Mouse (Mus musculus) C2C12 (cell line): ENCODE data around the gene Lmbrd1. TPM values are rescaled to one million over a fixed set of nuclear protein-coding genes. Genes with fewer than 3 reads are reported as not detected.

Experiments
- H3K27me3 ChIP-seq: one replicate; pipeline ENCODE4 v1.6.1; 2011; ENCODE audit not compliant: control insufficient read depth, insufficient read depth, insufficient read length
- H3K36me3 ChIP-seq: one replicate; pipeline ENCODE4 v1.6.1; 2011; ENCODE audit not compliant: control insufficient read depth, insufficient read depth
- H3K4me3 ChIP-seq: one replicate; pipeline ENCODE4 v1.5.1; 2011; ENCODE audit warnings: mild to moderate bottlenecking, control low read depth; ENCODE audit not compliant: poor library complexity, insufficient read depth, severe bottlenecking
- H3K79me2 ChIP-seq: one replicate; pipeline ENCODE4 v1.6.1; 2011; ENCODE audit not compliant: control insufficient read depth, insufficient read depth
- H3K79me3 ChIP-seq: one replicate; pipeline ENCODE4 v1.6.1; 2011; ENCODE audit warnings: low read depth, control low read depth
- H3ac ChIP-seq: one replicate; pipeline ENCODE3; 2011; ENCODE audit warnings: low read depth; ENCODE audit not compliant: control insufficient read depth, insufficient read length
- CEBPB ChIP-seq: IDR thresholded peaks from one replicate; pipeline ENCODE4 v1.6.1; 2011; ENCODE audit warnings: low read depth, mild to moderate bottlenecking, control low read depth, moderate library complexity
- CTCF ChIP-seq: IDR thresholded peaks from one replicate; pipeline ENCODE4 v1.5.1; 2011; ENCODE audit not compliant: control insufficient read depth, insufficient read depth, insufficient read length
- FOSL1 ChIP-seq: IDR thresholded peaks from one replicate; pipeline ENCODE4 v1.8.0; 2011; ENCODE audit warnings: mild to moderate bottlenecking, low read length; ENCODE audit not compliant: poor library complexity, insufficient read depth, severe bottlenecking
- MAX ChIP-seq: IDR thresholded peaks from one replicate; pipeline ENCODE4 v1.6.1; 2011; ENCODE audit warnings: mild to moderate bottlenecking, control low read depth
- MYOD1 ChIP-seq: IDR thresholded peaks from one replicate; pipeline ENCODE4 v1.6.1; 2011; ENCODE audit warnings: low read depth; ENCODE audit not compliant: control insufficient read depth, insufficient read length
- MYOG ChIP-seq: IDR thresholded peaks from one replicate; pipeline ENCODE4 v1.6.1; 2011; ENCODE audit not compliant: control insufficient read depth, insufficient read length; ENCODE audit errors: extremely low read depth
- USF1 ChIP-seq: IDR thresholded peaks from one replicate; pipeline ENCODE4 v1.6.1; 2011; ENCODE audit warnings: low read depth, mild to moderate bottlenecking, control low read depth, moderate library complexity
- polyA plus RNA-seq: library from polyadenylated mRNA; unstranded; fragments of >200 nt; fragmentation: generic; extraction: Trizol; gene quantifications from one replicate; pipeline ENCODE4 v1.2.1, GENCODE M21; 2012; ENCODE audit warnings: missing spikeins

Lmbrd1 gene
- polyA plus RNA-seq, 1 experiment, result 13.4 TPM

DNA sequence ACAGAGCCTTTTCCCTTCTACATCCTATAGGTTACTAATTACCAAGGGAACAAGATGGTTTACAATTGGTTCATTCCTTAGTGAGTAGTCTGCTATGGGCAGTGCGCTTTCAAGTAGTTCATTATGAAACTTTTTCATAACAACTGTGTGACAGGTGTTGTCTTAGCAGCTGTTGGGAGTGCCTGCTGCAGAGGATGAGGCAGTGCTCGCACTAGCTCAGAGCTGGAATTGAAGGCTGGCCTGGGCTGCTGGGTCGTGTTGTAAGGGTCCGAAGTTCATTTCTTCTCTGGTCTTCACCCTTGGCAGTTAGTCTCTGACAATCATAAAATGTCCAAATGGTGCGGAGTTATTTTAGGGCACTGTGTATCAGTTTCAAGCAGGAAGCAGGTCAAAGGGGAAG lies 21.8 kb downstream of the Lmbrd1 start:
- H3K27me3 ChIP-seq, result no peaks in the 10 kb centered on the region
- TF ChIP-seq USF1 (no peak), CEBPB (no peak), CTCF (no peak), MYOD1 (no peak), MYOG (no peak), FOSL1 (no peak), MAX (no peak)
- H3ac ChIP-seq, result no peak overlapping the region
- no peaks in the 10 kb centered on the region for H3K79me2 ChIP-seq
- no peaks in the 10 kb centered on the region for H3K79me3 ChIP-seq
- H3K36me3 ChIP-seq, result peaks cover 6% of the 10 kb centered on the region
- H3K4me3 ChIP-seq, result no peak overlapping the region

DNA sequence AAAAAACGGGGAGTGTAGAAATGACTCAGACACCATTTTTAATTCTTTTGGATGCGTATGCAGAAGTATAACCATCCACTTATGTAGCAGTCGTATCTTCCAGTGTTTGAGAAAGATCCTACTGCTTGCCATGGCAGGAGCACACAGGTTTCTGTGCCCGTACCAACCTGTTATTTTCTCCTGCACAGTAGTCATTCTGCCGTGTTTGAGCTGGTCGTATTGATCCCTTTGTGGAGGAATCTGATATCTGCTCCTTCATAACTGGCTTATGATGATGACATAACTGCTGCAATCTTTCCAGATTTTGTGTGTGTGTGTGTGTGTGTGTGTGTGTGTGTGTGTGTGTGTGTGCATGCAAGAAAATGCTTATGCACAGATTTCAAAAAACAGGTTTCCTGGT lies 25.4 kb downstream of the Lmbrd1 start:
- no peaks in the 10 kb centered on the region for H3K79me3 ChIP-seq
- no peaks in the 10 kb centered on the region for H3K79me2 ChIP-seq
- H3K36me3 ChIP-seq, result peaks cover 9% of the 10 kb centered on the region
- H3K27me3 ChIP-seq, result no peaks in the 10 kb centered on the region
- H3ac ChIP-seq, result no peak overlapping the region
- no peak overlapping the region for H3K4me3 ChIP-seq
- TF ChIP-seq MYOG (no peak), MAX (no peak), CEBPB (no peak), CTCF (no peak), FOSL1 (no peak), USF1 (no peak), MYOD1 (no peak)

DNA sequence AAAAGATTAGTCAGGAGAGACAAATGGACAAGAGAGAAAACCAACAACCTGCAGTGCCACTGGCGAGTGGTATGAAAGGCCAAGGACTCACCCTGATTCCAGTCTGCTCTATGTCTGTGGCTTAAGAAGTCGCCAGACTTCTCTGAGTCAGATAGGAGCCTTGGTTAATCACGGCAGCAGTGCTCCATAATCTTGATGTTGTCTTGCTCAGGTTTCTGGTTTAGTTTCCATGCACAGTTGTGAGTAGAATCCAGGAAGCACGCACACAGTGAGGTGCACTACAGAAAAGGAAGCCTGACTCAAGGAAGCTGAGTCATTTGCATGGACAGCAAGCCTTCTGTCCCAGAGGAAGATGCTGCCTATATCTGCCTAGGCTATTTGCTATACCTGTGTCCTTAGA lies 37.9 kb downstream of the Lmbrd1 start:
- Histone ChIP-seq H3K36me3 (peaks cover 24% of the 10 kb centered on the region), H3K27me3 (no peaks in the 10 kb centered on the region), H3K79me3 (no peaks in the 10 kb centered on the region), H3ac (no peak overlapping the region), H3K79me2 (no peaks in the 10 kb centered on the region), H3K4me3 (no peak overlapping the region)
- TF ChIP-seq MAX, result no peak
- TF ChIP-seq USF1, result no peak

DNA sequence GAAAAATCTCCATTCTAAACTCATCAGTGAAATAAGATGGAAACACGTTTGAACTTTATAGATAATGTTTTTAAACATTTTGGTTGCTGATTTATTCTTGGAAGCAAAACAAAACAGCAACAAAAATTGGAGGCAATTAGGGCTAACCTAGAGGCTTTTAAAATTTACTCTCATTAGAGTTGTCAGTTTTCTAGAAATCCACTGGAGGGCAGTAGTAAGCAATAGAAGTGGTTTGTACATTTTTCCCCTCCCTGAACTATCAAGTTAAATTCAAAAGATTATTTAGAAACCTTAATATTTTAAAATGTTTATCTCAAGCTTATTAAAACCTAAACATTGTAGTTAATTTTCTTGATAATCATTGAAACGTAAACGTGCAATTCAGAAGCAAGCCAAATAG lies 41.2 kb downstream of the Lmbrd1 start:
- Histone ChIP-seq H3ac (no peak overlapping the region), H3K36me3 (peaks cover 17% of the 10 kb centered on the region), H3K79me3 (no peaks in the 10 kb centered on the region), H3K4me3 (no peak overlapping the region), H3K27me3 (no peaks in the 10 kb centered on the region), H3K79me2 (no peaks in the 10 kb centered on the region)
- no peak for TF ChIP-seq MYOD1
- TF ChIP-seq MYOG, result no peak
- TF ChIP-seq CTCF, result no peak
- no peak for TF ChIP-seq CEBPB
- TF ChIP-seq USF1, result no peak
- TF ChIP-seq MAX, result no peak
- no peak for TF ChIP-seq FOSL1

DNA sequence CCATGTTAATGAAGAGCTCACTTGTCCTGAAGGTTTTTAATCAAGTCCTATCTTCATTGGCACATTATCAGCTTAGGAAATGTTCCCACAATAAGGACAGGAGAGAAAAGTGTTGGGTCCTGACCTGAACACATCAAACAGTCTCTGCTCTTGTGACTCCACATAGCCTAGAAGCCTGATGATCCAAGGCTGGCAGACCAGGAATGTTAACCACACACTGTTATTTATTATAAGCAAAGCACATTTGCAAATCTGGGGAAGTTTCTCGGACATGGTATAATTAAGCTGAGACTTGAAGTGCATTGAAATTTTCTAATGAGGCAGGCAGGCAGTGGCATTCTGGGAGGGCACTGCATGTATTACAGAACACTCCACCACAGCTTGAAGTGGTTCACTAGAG lies 41.8 kb downstream of the Lmbrd1 start:
- Histone ChIP-seq H3K79me3 (no peaks in the 10 kb centered on the region), H3K79me2 (no peaks in the 10 kb centered on the region), H3K36me3 (peaks cover 13% of the 10 kb centered on the region), H3K27me3 (no peaks in the 10 kb centered on the region), H3ac (no peak overlapping the region), H3K4me3 (no peak overlapping the region)
- TF ChIP-seq MYOD1 (no peak), FOSL1 (no peak), CEBPB (no peak), MAX (no peak), CTCF (no peak)

DNA sequence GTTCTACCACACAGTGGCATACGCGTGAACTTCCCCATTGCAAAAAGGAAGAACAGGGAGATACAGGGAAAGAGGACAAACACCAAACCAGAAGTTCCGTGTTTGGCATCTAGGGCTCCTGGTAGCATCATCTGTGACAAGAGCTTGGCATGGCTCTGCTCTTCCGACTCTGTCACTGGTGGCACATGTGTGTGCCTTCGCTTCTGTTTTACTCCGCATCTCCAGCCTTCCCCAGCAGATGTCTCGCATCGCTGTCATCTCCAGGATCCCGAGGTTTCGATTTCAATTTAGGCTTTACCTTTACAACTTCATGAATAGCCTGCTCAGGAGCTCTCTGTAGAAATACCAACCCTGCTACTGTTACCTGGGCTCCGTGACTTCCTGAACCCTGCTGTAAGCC lies 51.4 kb downstream of the Lmbrd1 start:
- no peaks in the 10 kb centered on the region for H3K79me3 ChIP-seq

More for the DNA sequence above, 51.4 kb downstream of the Lmbrd1 start:
- no peak overlapping the region for H3K4me3 ChIP-seq
- H3K27me3 ChIP-seq, result no peaks in the 10 kb centered on the region
- TF ChIP-seq CEBPB, result no peak
- no peak for TF ChIP-seq MYOD1
- TF ChIP-seq FOSL1, result no peak
- TF ChIP-seq MYOG, result no peak
- TF ChIP-seq USF1, result no peak
- no peak for TF ChIP-seq MAX
- TF ChIP-seq CTCF, result no peak
- H3K36me3 ChIP-seq, result peaks cover 12% of the 10 kb centered on the region
- no peaks in the 10 kb centered on the region for H3K79me2 ChIP-seq
- no peak overlapping the region for H3ac ChIP-seq
